Mouse (Mus musculus) layer of hippocampus, adult 2 months (tissue): Measurements from ENCODE around the gene Gm10681. TPM values are rescaled to one million over a fixed set of nuclear protein-coding genes. Genes with fewer than 3 reads are reported as not detected.
A peak's percentile ranks its signal among the peaks of the same experiment; 100 is the strongest.
"Not testable (repeated sequence)": the region's sequence is repeated elsewhere in the genome, so short reads cannot be mapped to it uniquely, and the experiment has no call there.

Experiments used
- DNase-seq, 2 experiments: peaks; one replicate each; pipeline ENCODE4 v3.0.0; 2022; ENCODE audit warnings: low spot score in 2 of 2
- H3K27ac ChIP-seq: fragments of 200-600 bp; 2 replicates; pipeline ENCODE4 v1.8.1; 2022
- H3K4me3 ChIP-seq: fragments of 200-600 bp; 2 replicates; pipeline ENCODE4 v1.8.1; 2022; ENCODE audit warnings: mild to moderate bottlenecking
- CTCF ChIP-seq: fragments of 200-600 bp; conservative IDR thresholded peaks from 2 replicates; pipeline ENCODE4 v1.8.1; 2022; ENCODE audit warnings: antibody characterized with exemption, mild to moderate bottlenecking, moderate library complexity
- long read RNA-seq, 2 experiments: library from polyadenylated mRNA; stranded (forward); transcript quantifications; one replicate each; pipeline ENCODE4 v2.0.0; 2021; ENCODE audit warnings: borderline mapping rate in 2 of 2
- total RNA-seq, 2 experiments: library from RNA; stranded (reverse); gene quantifications; 2 replicates each; pipeline ENCODE4 v1.2.3; 2021

Gene Gm10681
- not detected for total RNA-seq
- long read RNA-seq, experiment 1, result 0 reads
- long read RNA-seq, experiment 2, result 0 reads

GRCm38 (mm10) chr3:98588707-98589106 lies at the start of gene Gm10681:
Gene Gm10681, minus strand, starts transcription at chr3:98588807.
- DNase-seq, result no peak
- Histone ChIP-seq H3K4me3 (no peak within 1 kb of the TSS), H3K27ac (no peak within 1 kb of the TSS)
- no peak for TF ChIP-seq CTCF

GRCm38 (mm10) chr3:98635145-98635544 lies 46.5 kb upstream of the Gm10681 start:
- Histone ChIP-seq H3K27ac (no peak overlapping the region), H3K4me3 (no peak overlapping the region)
- no peak for DNase-seq
- TF ChIP-seq CTCF, result no peak

DNA sequence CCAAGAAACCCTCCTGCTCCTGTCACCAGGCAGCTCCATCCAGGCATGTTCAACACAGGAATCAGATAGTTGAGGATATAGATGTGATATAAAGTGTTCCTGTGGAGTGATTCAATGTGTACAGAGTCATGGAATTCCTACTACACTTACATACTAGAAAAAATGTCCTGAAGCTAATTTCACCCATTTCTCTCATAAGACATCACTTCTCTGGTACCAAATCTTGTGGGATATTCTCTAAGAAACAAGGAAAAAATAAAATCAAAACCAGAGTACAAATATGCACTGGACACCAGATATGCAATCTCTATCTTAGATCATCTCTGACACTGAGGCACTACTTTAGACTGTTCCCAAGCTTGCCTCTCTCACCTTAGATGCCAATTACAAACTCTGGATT lies 41.5 kb upstream of the Gm10681 start, which contains the start of gene Hsd3b5:
TSS of gene Hsd3b5 (minus strand) at position 101 of the 400 bp plus-strand sequence.
- Histone ChIP-seq H3K4me3 (no peak within 1 kb of the TSS), H3K27ac (no peak within 1 kb of the TSS)
- TF ChIP-seq CTCF, result no peak
- DNase-seq, result no peak

GRCm38 (mm10) chr3:98629633-98630032 lies 41.0 kb upstream of the Gm10681 start:
- Histone ChIP-seq H3K27ac (no peak overlapping the region), H3K4me3 (no peak overlapping the region)
- no peak for DNase-seq
- TF ChIP-seq CTCF, result no peak

DNA sequence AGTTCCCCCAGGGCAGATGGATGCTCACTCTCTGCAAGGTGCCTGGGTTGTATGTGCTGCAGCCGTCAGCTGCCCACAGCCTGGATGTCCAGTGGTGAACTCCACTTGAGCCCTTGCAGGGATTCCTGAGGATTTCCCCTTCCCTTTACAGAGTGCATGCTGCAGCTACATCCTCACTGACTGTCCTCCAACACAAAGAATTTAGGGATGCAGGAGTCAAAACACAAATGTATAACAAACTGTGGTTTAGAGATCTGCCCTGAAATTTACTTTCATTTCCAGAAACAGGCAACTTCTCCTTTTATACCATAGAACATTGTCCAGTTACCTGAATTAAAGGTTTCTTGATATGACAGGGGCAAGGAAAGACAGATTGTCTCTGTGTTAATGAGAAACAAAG lies 28.2 kb upstream of the Gm10681 start:
- not testable (repeated sequence) for H3K27ac ChIP-seq, H3K4me3 ChIP-seq, DNase-seq

DNA sequence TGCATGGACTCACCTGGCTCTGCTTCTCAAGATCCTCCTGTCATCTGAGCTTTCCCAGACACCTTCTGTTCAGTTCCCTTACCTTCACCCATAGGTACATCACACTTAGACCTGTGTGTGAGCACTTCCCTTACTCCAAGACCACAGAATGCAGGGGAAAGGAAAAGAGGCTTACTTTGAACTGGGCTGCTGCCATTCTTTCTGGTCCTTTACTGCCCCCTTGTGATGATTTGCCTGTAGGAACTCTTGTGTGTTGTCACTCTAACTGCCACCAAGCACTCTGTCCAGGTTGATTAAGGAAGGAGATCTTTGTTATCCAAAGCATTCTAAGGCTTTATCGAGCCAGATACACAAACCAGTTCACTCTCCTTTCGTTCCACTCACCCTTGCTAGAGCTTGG lies 27.6 kb upstream of the Gm10681 start:
- not testable (repeated sequence) for H3K27ac ChIP-seq, H3K4me3 ChIP-seq, DNase-seq
- peak; percentile 46 for TF ChIP-seq CTCF

GRCm38 (mm10) chr3:98614406-98614927 lies 25.9 kb upstream of the Gm10681 start:
- H3K4me3 ChIP-seq, DNase-seq, H3K27ac ChIP-seq: not testable (repeated sequence)

DNA sequence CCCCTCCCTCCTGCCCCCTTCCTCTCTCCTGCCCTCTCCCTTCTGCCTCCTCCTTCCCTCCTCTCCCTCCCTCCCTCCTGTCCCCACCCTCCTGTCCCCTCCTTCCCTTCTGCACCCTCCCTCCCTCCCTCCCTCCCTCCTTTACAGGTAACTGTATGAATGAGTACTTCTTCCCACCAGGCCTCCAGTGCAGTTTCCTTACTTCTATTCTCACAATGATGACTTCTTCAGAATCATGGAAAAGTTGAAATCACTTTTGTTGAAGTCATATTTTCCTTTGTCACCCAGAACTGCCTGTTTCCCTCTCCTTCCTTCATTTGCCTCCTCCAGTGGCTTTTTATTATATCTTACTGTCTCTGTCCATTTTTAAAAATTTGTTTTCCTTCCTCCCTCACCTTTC lies 25.4 kb upstream of the Gm10681 start:
- Histone ChIP-seq H3K27ac (no peak overlapping the region), H3K4me3 (no peak overlapping the region)
- TF ChIP-seq CTCF, result no peak
- DNase-seq, result no peak

DNA sequence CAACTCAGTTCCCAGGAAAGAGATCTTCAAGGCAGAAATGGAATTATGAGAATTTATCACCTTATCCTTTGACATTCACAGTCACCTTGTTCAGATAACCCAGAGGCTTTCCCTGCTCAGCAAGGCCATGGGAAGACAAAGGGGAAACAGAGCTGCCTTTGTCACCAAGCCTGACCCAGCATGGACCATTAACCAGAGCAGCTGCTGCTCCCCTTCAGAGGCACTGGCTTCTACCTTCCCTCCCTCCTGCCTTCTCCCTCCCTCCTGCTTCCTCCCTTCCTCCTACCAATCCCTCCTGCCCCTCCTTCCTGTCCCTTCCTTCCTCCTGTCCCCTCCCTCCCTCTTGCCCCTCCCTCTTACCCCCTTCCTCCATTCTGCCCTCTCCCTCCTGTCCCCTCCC lies 24.9 kb upstream of the Gm10681 start:
- DNase-seq, H3K4me3 ChIP-seq, H3K27ac ChIP-seq: not testable (repeated sequence)

- Histone ChIP-seq H3K4me3 (no peak overlapping the region), H3K27ac (no peak overlapping the region)
- no peak for TF ChIP-seq CTCF
- no peak for DNase-seq
Measured at GRCm38 (mm10) chr3:98587721-98588120, 886 bp downstream of the Gm10681 start.

DNA sequence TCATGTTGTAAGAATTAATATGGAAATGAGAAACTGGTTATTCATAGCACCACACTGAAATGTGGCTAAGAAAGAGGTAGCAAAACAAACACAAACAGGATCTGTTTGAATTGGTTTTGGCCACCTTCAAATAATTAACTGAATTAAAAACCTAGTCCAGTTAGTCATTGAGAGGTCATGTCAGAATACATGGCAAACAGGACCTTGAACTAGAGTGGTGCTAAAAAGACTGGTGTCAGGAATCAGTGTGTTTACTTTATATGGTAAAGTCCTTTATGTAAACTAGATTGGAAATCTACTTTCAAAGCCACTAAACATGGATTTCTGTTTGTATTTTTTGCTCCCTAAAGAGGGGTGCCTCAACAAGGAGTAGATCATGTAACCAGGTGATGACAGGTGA lies 6.0 kb downstream of the Gm10681 start:
- not testable (repeated sequence) for H3K27ac ChIP-seq, H3K4me3 ChIP-seq, DNase-seq

- H3K27ac ChIP-seq, DNase-seq, H3K4me3 ChIP-seq: not testable (repeated sequence)
Measured at GRCm38 (mm10) chr3:98582202-98582601, 6.4 kb downstream of the Gm10681 start.

DNA sequence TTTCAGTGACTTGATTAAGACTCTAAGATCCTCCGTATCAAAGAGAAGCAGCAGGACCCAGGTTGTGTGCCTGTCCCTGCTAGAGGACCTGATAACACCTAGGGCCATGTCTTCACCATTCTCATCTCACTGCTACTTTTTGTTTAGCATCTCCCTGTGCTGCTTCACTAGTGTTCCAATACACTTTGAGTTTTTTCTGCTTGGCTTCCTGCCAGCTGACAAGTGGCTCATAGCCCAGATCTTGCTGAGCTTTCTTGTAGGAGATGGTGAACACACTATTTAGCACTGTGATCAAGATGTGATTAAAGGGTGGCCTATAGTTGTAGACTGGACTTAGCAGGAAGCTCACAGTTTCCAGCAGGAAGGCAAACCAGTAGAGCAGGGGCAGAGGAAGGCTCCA lies 7.6 kb downstream of the Gm10681 start:
- H3K27ac ChIP-seq, H3K4me3 ChIP-seq: not testable (repeated sequence)
- DNase-seq, result peak; percentile 60 to 66

GRCm38 (mm10) chr3:98567717-98568116 lies 20.9 kb downstream of the Gm10681 start:
- DNase-seq, H3K27ac ChIP-seq, H3K4me3 ChIP-seq: not testable (repeated sequence)

- H3K4me3 ChIP-seq, DNase-seq, H3K27ac ChIP-seq: not testable (repeated sequence)
Measured at GRCm38 (mm10) chr3:98564894-98565293, 23.7 kb downstream of the Gm10681 start.

DNA sequence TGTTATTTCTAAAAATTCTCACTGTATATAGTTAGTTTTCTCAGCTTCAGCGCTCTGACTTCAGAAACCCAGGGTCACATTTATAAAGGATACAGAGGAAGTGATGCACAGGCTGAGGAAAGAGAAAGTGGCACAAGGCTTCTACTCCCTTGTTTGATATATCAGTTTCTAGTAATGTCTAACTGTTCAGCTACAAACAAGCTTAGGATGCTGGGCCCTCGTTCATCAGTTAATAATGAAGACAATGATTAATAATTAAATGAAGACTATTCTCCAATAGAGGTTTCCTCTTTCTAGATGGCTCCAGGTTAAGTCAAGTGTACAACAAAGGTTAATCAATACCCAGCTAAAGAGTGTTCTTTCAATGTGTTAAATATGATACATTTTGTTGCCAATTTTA lies 24.8 kb downstream of the Gm10681 start:
- H3K4me3 ChIP-seq, H3K27ac ChIP-seq, DNase-seq: not testable (repeated sequence)

DNA sequence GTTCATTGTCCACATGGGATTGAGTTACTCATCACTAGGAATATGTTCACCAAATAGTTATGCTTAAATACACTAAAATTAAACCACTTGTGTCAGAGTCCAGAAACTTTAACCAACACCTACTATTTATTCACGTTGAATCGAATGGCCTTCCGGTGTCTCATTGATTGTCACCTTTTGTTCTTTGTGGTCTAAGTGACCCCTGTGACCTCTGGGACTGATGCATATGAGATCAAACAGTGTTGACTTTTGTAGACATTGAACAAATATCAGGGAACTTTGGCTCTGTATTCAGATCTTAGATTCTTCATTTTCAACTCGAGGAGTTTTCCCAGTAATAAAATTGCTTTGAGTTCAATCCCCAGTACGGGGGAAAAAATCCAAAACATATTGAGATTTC lies 27.9 kb downstream of the Gm10681 start:
- H3K4me3 ChIP-seq, DNase-seq, H3K27ac ChIP-seq: not testable (repeated sequence)

DNA sequence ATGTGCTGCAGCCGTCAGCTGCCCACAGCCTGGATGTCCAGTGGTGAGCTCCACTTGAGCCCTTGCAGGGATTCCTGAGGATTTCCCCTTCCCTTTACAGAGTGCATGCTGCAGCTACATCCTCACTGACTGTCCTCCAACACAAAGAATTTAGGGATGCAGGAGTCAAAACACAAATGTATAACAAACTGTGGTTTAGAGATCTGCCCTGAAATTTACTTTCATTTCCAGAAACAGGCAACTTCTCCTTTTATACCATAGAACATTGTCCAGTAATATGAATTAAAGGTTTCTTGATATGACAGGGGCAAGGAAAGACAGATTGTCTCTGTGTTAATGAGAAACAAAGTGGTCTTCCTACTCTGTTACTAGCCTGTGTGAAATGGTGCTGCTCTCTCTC lies 37.8 kb downstream of the Gm10681 start:
- H3K4me3 ChIP-seq, H3K27ac ChIP-seq, DNase-seq: not testable (repeated sequence)

DNA sequence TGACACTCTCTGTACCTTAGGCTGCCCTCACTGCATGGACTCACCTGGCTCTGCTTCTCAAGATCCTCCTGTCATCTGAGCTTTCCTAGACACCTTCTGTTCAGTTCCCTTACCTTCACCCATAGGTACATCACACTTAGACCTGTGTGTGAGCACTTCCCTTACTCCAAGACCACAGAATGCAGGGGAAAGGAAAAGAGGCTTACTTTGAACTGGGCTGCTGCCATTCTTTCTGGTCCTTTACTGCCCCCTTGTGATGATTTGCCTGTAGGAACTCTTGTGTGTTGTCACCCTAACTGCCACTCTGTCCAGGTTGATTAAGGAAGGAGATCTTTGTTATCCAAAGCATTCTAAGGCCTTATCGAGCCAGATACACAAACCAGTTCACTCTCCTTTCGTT lies 38.4 kb downstream of the Gm10681 start:
- not testable (repeated sequence) for H3K27ac ChIP-seq, DNase-seq, H3K4me3 ChIP-seq

DNA sequence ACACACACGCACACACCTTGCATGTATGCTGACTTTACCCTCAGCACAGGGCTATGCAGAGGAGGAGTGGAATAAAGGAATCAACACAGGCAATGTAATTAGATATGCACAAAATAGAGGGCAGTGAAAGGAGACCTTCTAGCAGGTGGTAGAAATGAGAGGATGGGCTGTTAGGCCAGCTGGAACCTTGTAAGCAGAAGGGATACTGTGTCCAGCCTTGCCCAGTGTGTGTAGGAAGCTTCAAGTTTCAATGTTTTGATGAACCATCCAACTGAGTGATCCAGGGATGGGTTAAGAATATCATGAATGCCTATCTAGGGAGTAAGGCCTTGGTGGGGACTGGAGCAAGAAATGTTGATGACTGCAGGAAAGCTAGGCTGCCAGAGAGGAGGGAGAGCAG lies 40.1 kb downstream of the Gm10681 start:
- H3K27ac ChIP-seq, H3K4me3 ChIP-seq, DNase-seq: not testable (repeated sequence)
